Mouse (Mus musculus) kidney, embryonic 14.5 days (tissue): ENCODE measurements at regions not wholly inside any gene's neighbourhood (a gene's known extent, or its start where the extent isn't known, plus 50 kb on each side); places are given as distances from the start of the nearest gene placed in this dataset.
A peak's percentile ranks its signal among the peaks of the same experiment; 100 is the strongest.

ENCODE experiments used
- ATAC-seq: fragments of 200-750 bp; cut with Nextera tagmentation; 2 replicates; pipeline ENCODE4 v1.8.0; 2017; ENCODE audit warnings: moderate number of reproducible peaks, mild to moderate bottlenecking, moderate TSS enrichment, moderate library complexity; ENCODE audit not compliant: low FRiP score, low TSS enrichment
- H3K27ac ChIP-seq: fragments of 300-500 bp; sonication (generic); 2 replicates; pipeline ENCODE4 v1.5.1; 2014; ENCODE audit warnings: low read depth, mild to moderate bottlenecking, low read length, moderate library complexity, mixed read lengths
- H3K27me3 ChIP-seq: fragments of 300-500 bp; sonication (generic); 2 replicates; pipeline ENCODE4 v1.6.1; 2014; ENCODE audit warnings: mild to moderate bottlenecking, low read length; ENCODE audit not compliant: control insufficient read depth, insufficient read depth
- H3K36me3 ChIP-seq: fragments of 300-500 bp; sonication (generic); 2 replicates; pipeline ENCODE4 v1.6.1; 2014; ENCODE audit warnings: low read length, mixed read lengths; ENCODE audit not compliant: control insufficient read depth, insufficient read depth
- H3K4me1 ChIP-seq: fragments of 300-500 bp; sonication (generic); 2 replicates; pipeline ENCODE4 v1.6.1; 2014; ENCODE audit warnings: low read length, mixed read lengths; ENCODE audit not compliant: control insufficient read depth, insufficient read depth
- H3K4me2 ChIP-seq: fragments of 300-500 bp; sonication (generic); replicated peaks from 2 replicates; pipeline ENCODE4 v1.6.1; 2014; ENCODE audit warnings: low read depth, mild to moderate bottlenecking, low read length
- H3K4me3 ChIP-seq: fragments of 300-500 bp; sonication (generic); 2 replicates; pipeline ENCODE4 v1.5.1; 2014; ENCODE audit warnings: mild to moderate bottlenecking, low read length
- H3K9ac ChIP-seq: fragments of 300-500 bp; sonication (generic); 2 replicates; pipeline ENCODE4 v1.6.1; 2014; ENCODE audit warnings: low read depth, mild to moderate bottlenecking, low read length, moderate library complexity
- H3K9me3 ChIP-seq: fragments of 300-500 bp; sonication (generic); 2 replicates; pipeline ENCODE4 v1.6.1; 2016; ENCODE audit warnings: low read length; ENCODE audit not compliant: control insufficient read depth
- WGBS: fragments of 180-500 bp; shearing (Covaris S2); extraction: QIAGEN DNeasy Blood & Tissue Kit; methylation state at CpG from one replicate; pipeline ENCODE4 v1.1.7; 2014; 5-methylcytosine and 5-hydroxymethylcytosine counted together

GRCm38 (mm10) chr11:18437834-18438611 is 484.3 kb upstream of the Etaa1 start:
- no peak overlapping the region for H3K9ac ChIP-seq
- no peaks in the 10 kb centered on the region for H3K9me3 ChIP-seq
- ATAC-seq: peak; percentile 91
- H3K36me3 ChIP-seq: no peaks in the 10 kb centered on the region
- H3K4me2 ChIP-seq: no peak overlapping the region
- H3K27me3 ChIP-seq: no peaks in the 10 kb centered on the region
- WGBS: 20% methylated on average over 6 of the region's 6 CpGs
- no peak overlapping the region for H3K27ac ChIP-seq
- no peaks in the 10 kb centered on the region for H3K4me1 ChIP-seq
- H3K4me3 ChIP-seq: no peak overlapping the region

- H3K27me3 ChIP-seq: no peaks in the 10 kb centered on the region
- no peak overlapping the region for H3K9ac ChIP-seq
- WGBS: 89% methylated on average over 3 of the region's 3 CpGs
- H3K9me3 ChIP-seq: no peaks in the 10 kb centered on the region
- ATAC-seq: no peak
- H3K36me3 ChIP-seq: no peaks in the 10 kb centered on the region
- H3K27ac ChIP-seq: no peak overlapping the region
- H3K4me2 ChIP-seq: no peak overlapping the region
- H3K4me1 ChIP-seq: no peaks in the 10 kb centered on the region
- H3K4me3 ChIP-seq: no peak overlapping the region
Observed at GRCm38 (mm10) chr11:18421076-18421475, 467.4 kb upstream of the Etaa1 start.

- no peak overlapping the region for H3K9ac ChIP-seq
- H3K9me3 ChIP-seq: no peaks in the 10 kb centered on the region
- H3K4me2 ChIP-seq: no peak overlapping the region
- H3K27me3 ChIP-seq: no peaks in the 10 kb centered on the region
- H3K36me3 ChIP-seq: no peaks in the 10 kb centered on the region
- WGBS: 61% methylated on average over 1 of the region's 1 CpGs
- no peak for ATAC-seq
- no peak overlapping the region for H3K4me3 ChIP-seq
- no peak overlapping the region for H3K27ac ChIP-seq
- no peaks in the 10 kb centered on the region for H3K4me1 ChIP-seq
Observed at GRCm38 (mm10) chr11:18413769-18414168, 460.1 kb upstream of the Etaa1 start.

GRCm38 (mm10) chr11:18408071-18408752 is 454.5 kb upstream of the Etaa1 start:
- H3K4me3 ChIP-seq: no peak overlapping the region
- WGBS: 45% methylated on average over 8 of the region's 8 CpGs
- no peaks in the 10 kb centered on the region for H3K27me3 ChIP-seq
- H3K4me1 ChIP-seq: no peaks in the 10 kb centered on the region
- no peaks in the 10 kb centered on the region for H3K9me3 ChIP-seq
- H3K36me3 ChIP-seq: no peaks in the 10 kb centered on the region
- ATAC-seq: no peak
- no peak overlapping the region for H3K4me2 ChIP-seq
- no peak overlapping the region for H3K27ac ChIP-seq
- H3K9ac ChIP-seq: no peak overlapping the region

GRCm38 (mm10) chr11:18399561-18399960 is 445.9 kb upstream of the Etaa1 start:
- no peak overlapping the region for H3K4me3 ChIP-seq
- no peak overlapping the region for H3K27ac ChIP-seq
- H3K4me1 ChIP-seq: peaks cover 5% of the 10 kb centered on the region; the same call in 1 of the 2 replicates
- WGBS: 73% methylated on average over 4 of the region's 4 CpGs
- no peaks in the 10 kb centered on the region for H3K27me3 ChIP-seq
- no peaks in the 10 kb centered on the region for H3K9me3 ChIP-seq
- no peak overlapping the region for H3K9ac ChIP-seq
- no peak overlapping the region for H3K4me2 ChIP-seq
- no peaks in the 10 kb centered on the region for H3K36me3 ChIP-seq
- ATAC-seq: no peak

- Histone ChIP-seq H3K27ac (no peak overlapping the region), H3K4me3 (no peak overlapping the region), H3K9me3 (no peaks in the 10 kb centered on the region), H3K36me3 (no peaks in the 10 kb centered on the region), H3K27me3 (no peaks in the 10 kb centered on the region), H3K4me1 (peaks cover 5% of the 10 kb centered on the region; the same call in 1 of the 2 replicates), H3K9ac (no peak overlapping the region), H3K4me2 (no peak overlapping the region)
- 37% methylated on average over 6 of the region's 6 CpGs for WGBS
- ATAC-seq: no peak
Observed at GRCm38 (mm10) chr11:18396397-18396796, 442.7 kb upstream of the Etaa1 start.

- Histone ChIP-seq H3K4me1 (peaks cover 5% of the 10 kb centered on the region; the same call in 1 of the 2 replicates), H3K4me2 (no peak overlapping the region), H3K9ac (no peak overlapping the region), H3K9me3 (no peaks in the 10 kb centered on the region), H3K36me3 (no peaks in the 10 kb centered on the region), H3K4me3 (no peak overlapping the region), H3K27ac (no peak overlapping the region), H3K27me3 (no peaks in the 10 kb centered on the region)
- WGBS: 82% methylated on average over 4 of the region's 4 CpGs
- ATAC-seq: no peak
Observed at GRCm38 (mm10) chr11:18395631-18396030, 442.0 kb upstream of the Etaa1 start.

GRCm38 (mm10) chr11:18372813-18373332 is 419.2 kb upstream of the Etaa1 start:
- Histone ChIP-seq H3K9ac (no peak overlapping the region), H3K9me3 (no peaks in the 10 kb centered on the region), H3K4me2 (no peak overlapping the region), H3K27me3 (no peaks in the 10 kb centered on the region), H3K4me1 (no peaks in the 10 kb centered on the region), H3K4me3 (no peak overlapping the region), H3K27ac (no peak overlapping the region), H3K36me3 (no peaks in the 10 kb centered on the region)
- ATAC-seq: no peak
- 62% methylated on average over 6 of the region's 6 CpGs for WGBS

- Histone ChIP-seq H3K4me1 (no peaks in the 10 kb centered on the region), H3K27me3 (no peaks in the 10 kb centered on the region), H3K9me3 (no peaks in the 10 kb centered on the region), H3K36me3 (no peaks in the 10 kb centered on the region), H3K9ac (no peak overlapping the region), H3K4me3 (no peak overlapping the region), H3K4me2 (no peak overlapping the region), H3K27ac (no peak overlapping the region)
- WGBS: 24% methylated on average over 3 of the region's 3 CpGs
- ATAC-seq: no peak
Observed at GRCm38 (mm10) chr11:18371304-18371703, 417.6 kb upstream of the Etaa1 start.
